Mouse (Mus musculus): ENCODE data around the gene Wdr38.

Gene Wdr38

GRCm38 (mm10) chr2:38997386-38998374 is at the start of gene Wdr38:
Wdr38 (plus strand) TSS chr2:38997476.
- peak; percentile 88 for DNase-seq (ENCODE audit: low spot score)

- DNase-seq (ENCODE audit: low spot score): no peak
Observed at GRCm38 (mm10) chr2:38947566-38947965, 49.7 kb upstream of the Wdr38 start.

GRCm38 (mm10) chr2:38950281-38950719 is 47.0 kb upstream of the Wdr38 start:
- no peak for DNase-seq (ENCODE audit: low spot score)

- DNase-seq (ENCODE audit: low spot score): no peak
Observed at GRCm38 (mm10) chr2:38953152-38953883, 44.0 kb upstream of the Wdr38 start.

GRCm38 (mm10) chr2:38956062-38956461 is 41.2 kb upstream of the Wdr38 start:
- DNase-seq (ENCODE audit: low spot score): no peak

GRCm38 (mm10) chr2:38957671-38958223 is 39.5 kb upstream of the Wdr38 start:
- no peak for DNase-seq (ENCODE audit: low spot score)

GRCm38 (mm10) chr2:38964198-38964597 is 33.1 kb upstream of the Wdr38 start:
- no peak for DNase-seq (ENCODE audit: low spot score)

GRCm38 (mm10) chr2:38969650-38970049 is 27.6 kb upstream of the Wdr38 start:
- DNase-seq (ENCODE audit: low spot score): no peak

- DNase-seq (ENCODE audit: low spot score): no peak
Observed at GRCm38 (mm10) chr2:38970057-38970456, 27.2 kb upstream of the Wdr38 start.

- no peak for DNase-seq (ENCODE audit: low spot score)
Observed at GRCm38 (mm10) chr2:38973223-38973622, 24.1 kb upstream of the Wdr38 start.

- DNase-seq (ENCODE audit: low spot score): no peak
Observed at GRCm38 (mm10) chr2:38973701-38974100, 23.6 kb upstream of the Wdr38 start.

- no peak for DNase-seq (ENCODE audit: low spot score)
Observed at GRCm38 (mm10) chr2:38974171-38974570, 23.1 kb upstream of the Wdr38 start.

GRCm38 (mm10) chr2:38975181-38975580 is 22.1 kb upstream of the Wdr38 start:
- no peak for DNase-seq (ENCODE audit: low spot score)

GRCm38 (mm10) chr2:38975941-38976805 is 21.1 kb upstream of the Wdr38 start:
- no peak for DNase-seq (ENCODE audit: low spot score)

- no peak for DNase-seq (ENCODE audit: low spot score)
Observed at GRCm38 (mm10) chr2:38977837-38978236, 19.4 kb upstream of the Wdr38 start.

GRCm38 (mm10) chr2:38983456-38983855 is 13.8 kb upstream of the Wdr38 start:
- no peak for DNase-seq (ENCODE audit: low spot score)

GRCm38 (mm10) chr2:38986580-38986979 is 10.7 kb upstream of the Wdr38 start:
- no peak for DNase-seq (ENCODE audit: low spot score)

- no peak for DNase-seq (ENCODE audit: low spot score)
Observed at GRCm38 (mm10) chr2:38987371-38987770, 9.9 kb upstream of the Wdr38 start.

- DNase-seq (ENCODE audit: low spot score): peak; percentile 39
Observed at GRCm38 (mm10) chr2:38987803-38988510, 9.3 kb upstream of the Wdr38 start.

- DNase-seq (ENCODE audit: low spot score): no peak
Observed at GRCm38 (mm10) chr2:38988929-38989328, 8.3 kb upstream of the Wdr38 start.

GRCm38 (mm10) chr2:38992004-38992403 is 5.3 kb upstream of the Wdr38 start:
- no peak for DNase-seq (ENCODE audit: low spot score)

Data from urinary bladder, postnatal 25 days (tissue).